Mouse (Mus musculus) small intestine, adult 2 months (tissue): ENCODE data around the gene Rims1.

Source experiments
- CTCF ChIP-seq: fragments of 200-500 bp; IDR thresholded peaks from 2 replicates; pipeline ENCODE4 v1.5.1; 2012; ENCODE audit warnings: low read depth, mild to moderate bottlenecking, control low read depth, inconsistent platforms, low read length, moderate library complexity, mixed read lengths; ENCODE audit not compliant: insufficient replicate concordance, insufficient read length; ENCODE audit errors: extremely low read depth
- POLR2A ChIP-seq: fragments of 200-500 bp; IDR thresholded peaks from 2 replicates; pipeline ENCODE4 v1.6.1; 2012; ENCODE audit warnings: low read depth, mild to moderate bottlenecking, control low read depth, inconsistent platforms, low read length, moderate library complexity

- TF ChIP-seq POLR2A (no peak), CTCF (no peak)
These were observed 8.7 kb downstream of the Rims1 start for GRCm38 (mm10) chr1:22797091-22797490.
